Mouse (Mus musculus): Measurements from ENCODE around the gene Zbtb17. TPM values are rescaled to one million over a fixed set of nuclear protein-coding genes. Genes with fewer than 3 reads are reported as not detected.

The Zbtb17 gene
- polyA plus RNA-seq, 1 experiment: 45.1 TPM

DNA sequence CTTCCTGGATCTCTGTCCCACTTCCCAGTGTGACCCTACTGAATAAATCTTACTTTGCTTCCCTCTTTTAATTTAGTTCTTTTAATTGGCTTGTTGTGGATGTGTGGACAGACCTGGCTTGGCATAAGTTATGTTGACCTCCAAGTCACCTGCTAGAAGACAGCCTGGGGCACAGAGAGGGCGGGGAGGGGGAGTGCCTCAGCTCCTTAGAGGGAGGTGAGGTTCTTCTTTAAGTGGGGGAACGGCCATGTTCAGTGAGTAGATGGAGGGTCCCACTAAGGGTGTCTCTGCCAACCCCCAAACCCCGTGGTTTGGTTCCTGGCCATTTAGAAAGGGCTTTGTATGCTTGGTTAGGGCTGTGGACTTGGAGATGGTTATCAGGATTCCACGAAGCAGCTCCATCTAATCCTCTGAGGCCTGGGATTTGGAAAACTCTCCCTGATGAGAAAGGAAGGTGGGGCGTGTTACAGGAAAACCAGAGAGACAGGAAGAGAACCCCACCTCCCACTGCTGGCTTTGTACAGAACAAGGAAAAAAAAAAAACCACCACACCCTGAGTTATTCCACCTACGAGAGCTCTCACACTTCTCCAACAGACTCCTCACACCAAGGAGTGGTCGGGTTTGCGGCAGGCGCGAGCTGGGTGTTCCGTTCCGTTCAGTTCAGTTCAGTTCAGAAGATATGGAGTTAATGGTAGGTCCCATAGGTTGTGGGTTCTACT is 5.2 kb upstream of the Zbtb17 start:
- H3K4me3 ChIP-seq (ENCODE audit: insufficient read depth, low read length): no peak overlapping the region
- H3K4me1 ChIP-seq (ENCODE audit: control insufficient read depth, insufficient read depth, low read length): no peaks in the 10 kb centered on the region
- no peak overlapping the region for H3K27ac ChIP-seq (ENCODE audit: insufficient read depth, low read length)
- no peak for TF ChIP-seq CTCF (IDR thresholded peaks at IDR 0.05; ENCODE audit: extremely low read depth, insufficient read depth, low read length)
- TF ChIP-seq POLR2A (IDR thresholded peaks at IDR 0.05; ENCODE audit: extremely low read depth, insufficient read depth, low read length): 0 out of 2 replicates have a peak, but pooled peaks have one; percentile 16

DNA sequence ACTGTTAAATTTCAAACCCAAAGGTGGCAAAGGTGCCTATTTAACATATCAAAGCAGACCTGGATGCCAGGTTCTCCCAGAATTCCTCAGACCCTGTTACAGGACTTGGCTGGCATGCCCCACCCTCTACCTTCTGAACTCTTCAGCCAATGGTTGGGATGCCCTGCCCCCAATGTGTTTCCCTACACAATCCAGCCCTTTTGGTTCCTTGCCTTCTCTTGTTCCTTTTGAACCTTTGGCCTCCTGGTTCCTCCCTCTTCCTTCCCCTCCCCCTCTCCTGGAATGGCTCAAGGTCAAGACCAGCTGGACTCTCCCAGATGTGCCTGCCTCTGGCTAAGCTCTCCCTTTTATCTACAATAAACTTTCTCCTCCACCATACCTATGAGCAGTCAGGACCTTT is 3.6 kb upstream of the Zbtb17 start:
- TF ChIP-seq POLR2A (IDR thresholded peaks at IDR 0.05; ENCODE audit: extremely low read depth, insufficient read depth, low read length) (no peak), CTCF (IDR thresholded peaks at IDR 0.05; ENCODE audit: extremely low read depth, insufficient read depth, low read length) (no peak)
- no peak overlapping the region for H3K4me3 ChIP-seq (ENCODE audit: insufficient read depth, low read length)

DNA sequence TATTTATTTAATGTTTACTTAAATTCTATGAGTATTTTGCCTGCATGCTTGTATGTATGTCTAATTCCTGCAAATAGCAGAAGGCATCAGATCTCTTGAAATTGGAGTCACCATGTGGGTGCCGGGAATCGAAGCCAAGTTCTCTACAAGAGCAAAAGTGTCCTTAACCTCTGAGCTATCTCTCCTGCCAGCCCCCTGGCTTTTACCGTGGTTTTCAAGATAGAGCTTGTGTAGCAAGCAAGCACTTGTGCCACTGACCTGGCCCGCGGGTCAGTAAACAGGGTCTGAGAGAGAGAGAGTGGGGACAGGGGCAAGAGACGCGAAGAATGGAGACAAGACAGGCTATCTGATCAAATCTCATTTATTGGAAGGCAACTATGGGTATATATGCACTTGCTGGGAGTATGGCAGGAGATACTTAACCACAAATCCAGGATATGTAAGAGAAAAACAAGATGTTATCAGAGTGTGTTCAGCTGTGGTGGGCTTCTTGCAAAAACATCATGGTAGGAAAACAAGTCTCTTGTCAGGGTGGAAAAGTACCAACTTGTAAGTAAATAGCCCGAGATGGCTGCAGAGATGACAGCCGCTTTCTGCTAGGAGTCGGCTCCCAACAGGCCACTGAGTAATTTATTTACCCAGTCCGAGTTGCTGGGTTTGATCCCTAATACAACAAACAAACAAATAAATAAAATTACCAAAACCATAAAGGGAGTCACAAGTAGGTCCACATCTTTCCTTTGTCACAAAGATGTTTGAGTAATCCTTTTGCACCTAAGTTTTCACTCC is 619 bp upstream of the Zbtb17 start:
- Histone ChIP-seq H3K4me3 (ENCODE audit: insufficient read depth, low read length) (peak overlapping the region; percentile 61), H3K27ac (ENCODE audit: insufficient read depth, low read length) (no peak overlapping the region), H3K4me1 (ENCODE audit: control insufficient read depth, insufficient read depth, low read length) (0 out of 2 replicates have a peak, but pooled peaks cover 4% of the 10 kb centered on the region)
- TF ChIP-seq CTCF (IDR thresholded peaks at IDR 0.05; ENCODE audit: extremely low read depth, insufficient read depth, low read length) (no peak), POLR2A (IDR thresholded peaks at IDR 0.05; ENCODE audit: extremely low read depth, insufficient read depth, low read length) (no peak)

More for the DNA sequence above, 3.6 kb upstream of the Zbtb17 start:
- Histone ChIP-seq H3K27ac (ENCODE audit: insufficient read depth, low read length) (no peak overlapping the region), H3K4me1 (ENCODE audit: control insufficient read depth, insufficient read depth, low read length) (no peaks in the 10 kb centered on the region)

DNA sequence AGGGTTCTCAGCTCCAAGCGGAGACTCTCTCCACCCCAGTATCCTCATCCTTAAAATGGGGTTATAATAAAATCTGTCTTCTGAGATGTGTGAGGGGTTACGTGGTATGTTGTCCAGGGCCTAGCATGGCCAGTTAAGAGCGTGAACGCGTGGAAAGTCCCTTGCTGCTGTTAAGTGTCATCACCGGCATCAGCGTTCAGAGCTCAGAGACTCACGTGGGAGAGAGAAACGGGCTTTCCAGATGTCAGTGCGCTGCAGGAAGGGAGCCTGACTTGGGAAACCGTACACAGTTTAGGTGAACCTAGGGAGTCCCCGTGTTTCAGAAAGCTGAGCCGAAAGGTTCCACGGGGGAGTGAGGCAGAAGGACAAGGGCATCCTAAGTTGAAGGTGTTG is 870 bp downstream of the Zbtb17 start:
- 0 out of 2 replicates have a peak, but pooled peaks cover 4% of the 10 kb centered on the region for H3K4me1 ChIP-seq (ENCODE audit: control insufficient read depth, insufficient read depth, low read length)
- peak overlapping the region; percentile 61 for H3K4me3 ChIP-seq (ENCODE audit: insufficient read depth, low read length)
- TF ChIP-seq CTCF (IDR thresholded peaks at IDR 0.05; ENCODE audit: extremely low read depth, insufficient read depth, low read length) (no peak), POLR2A (IDR thresholded peaks at IDR 0.05; ENCODE audit: extremely low read depth, insufficient read depth, low read length) (no peak)
- H3K27ac ChIP-seq (ENCODE audit: insufficient read depth, low read length): no peak overlapping the region

DNA sequence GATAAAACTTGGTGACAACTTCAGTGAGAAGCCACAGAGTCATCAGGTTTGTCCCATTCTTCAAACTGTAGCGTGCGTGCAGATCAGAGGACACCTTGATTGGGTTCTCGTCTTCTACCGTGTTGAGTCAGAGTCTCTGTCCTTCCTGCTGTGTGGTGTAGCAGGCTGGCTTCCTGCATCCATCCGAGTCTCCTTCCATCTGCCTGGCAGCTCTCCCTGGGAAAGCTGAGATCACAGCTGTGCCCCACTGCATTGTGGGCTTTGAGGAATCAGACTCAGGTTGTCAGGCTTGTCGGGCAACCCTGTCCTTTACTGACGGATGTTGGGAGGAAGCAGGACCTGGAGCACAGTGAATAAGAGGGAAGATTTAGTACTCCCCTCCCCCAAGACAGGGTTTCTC is 1.8 kb downstream of the Zbtb17 start:
- Histone ChIP-seq H3K27ac (ENCODE audit: insufficient read depth, low read length) (no peak overlapping the region), H3K4me3 (ENCODE audit: insufficient read depth, low read length) (no peak overlapping the region; the same call in 1 of the 2 replicates), H3K4me1 (ENCODE audit: control insufficient read depth, insufficient read depth, low read length) (0 out of 2 replicates have a peak, but pooled peaks cover 4% of the 10 kb centered on the region)
- TF ChIP-seq CTCF (IDR thresholded peaks at IDR 0.05; ENCODE audit: extremely low read depth, insufficient read depth, low read length): no peak
- TF ChIP-seq POLR2A (IDR thresholded peaks at IDR 0.05; ENCODE audit: extremely low read depth, insufficient read depth, low read length): no peak

DNA sequence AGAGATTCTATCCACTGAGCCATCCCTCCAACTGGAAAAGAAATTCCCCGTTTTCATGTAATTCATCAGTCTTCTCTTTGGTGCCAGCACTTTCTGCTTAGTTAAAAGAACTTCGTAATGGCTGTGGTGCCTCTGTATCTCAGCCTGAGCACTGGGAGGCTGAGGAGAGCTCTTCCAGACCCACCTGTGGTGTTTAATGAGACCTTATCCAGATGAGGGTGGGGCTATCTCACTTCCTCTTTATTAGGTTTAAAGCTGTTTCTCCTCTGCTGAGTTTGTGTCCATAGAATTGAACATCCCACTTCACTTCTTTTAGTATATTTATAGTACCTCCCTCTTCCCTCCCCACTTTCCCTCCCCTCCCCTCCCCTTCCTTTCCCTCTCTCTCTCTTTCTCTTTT is 6.8 kb downstream of the Zbtb17 start:
- TF ChIP-seq CTCF (IDR thresholded peaks at IDR 0.05; ENCODE audit: extremely low read depth, insufficient read depth, low read length) (no peak), POLR2A (IDR thresholded peaks at IDR 0.05; ENCODE audit: extremely low read depth, insufficient read depth, low read length) (no peak)
- no peak overlapping the region for H3K4me3 ChIP-seq (ENCODE audit: insufficient read depth, low read length)
- H3K27ac ChIP-seq (ENCODE audit: insufficient read depth, low read length): no peak overlapping the region
- H3K4me1 ChIP-seq (ENCODE audit: control insufficient read depth, insufficient read depth, low read length): peaks cover 5% of the 10 kb centered on the region

DNA sequence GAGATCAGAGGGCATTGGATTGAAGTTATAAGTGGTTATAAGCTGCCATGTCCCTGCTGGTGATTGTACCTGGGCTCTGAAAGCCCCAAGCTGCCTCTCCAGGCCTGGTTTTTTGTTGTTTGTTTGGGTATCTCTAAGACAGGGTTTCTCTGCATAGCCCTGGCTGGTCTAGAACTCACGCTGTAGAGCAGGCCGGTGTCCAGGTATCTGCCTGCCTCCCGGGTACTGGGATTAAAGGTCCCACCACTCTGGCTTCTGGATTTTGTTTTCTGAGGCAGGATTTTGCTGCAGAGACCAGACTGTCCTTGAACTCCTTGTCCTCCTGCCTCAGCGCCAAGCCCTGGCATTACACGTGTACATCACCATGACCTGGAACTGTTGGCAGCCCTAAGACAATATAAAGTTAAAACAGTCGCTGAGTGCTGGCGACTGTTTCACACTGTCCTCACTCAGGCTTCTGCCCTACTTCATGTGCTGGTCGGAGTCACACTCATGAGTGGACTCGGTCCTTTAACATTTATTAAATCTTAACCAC is 7.5 kb downstream of the Zbtb17 start:
- Histone ChIP-seq H3K4me1 (ENCODE audit: control insufficient read depth, insufficient read depth, low read length) (peaks cover 3% of the 10 kb centered on the region), H3K27ac (ENCODE audit: insufficient read depth, low read length) (no peak overlapping the region), H3K4me3 (ENCODE audit: insufficient read depth, low read length) (no peak overlapping the region)
- TF ChIP-seq CTCF (IDR thresholded peaks at IDR 0.05; ENCODE audit: extremely low read depth, insufficient read depth, low read length) (no peak), POLR2A (IDR thresholded peaks at IDR 0.05; ENCODE audit: extremely low read depth, insufficient read depth, low read length) (no peak)

DNA sequence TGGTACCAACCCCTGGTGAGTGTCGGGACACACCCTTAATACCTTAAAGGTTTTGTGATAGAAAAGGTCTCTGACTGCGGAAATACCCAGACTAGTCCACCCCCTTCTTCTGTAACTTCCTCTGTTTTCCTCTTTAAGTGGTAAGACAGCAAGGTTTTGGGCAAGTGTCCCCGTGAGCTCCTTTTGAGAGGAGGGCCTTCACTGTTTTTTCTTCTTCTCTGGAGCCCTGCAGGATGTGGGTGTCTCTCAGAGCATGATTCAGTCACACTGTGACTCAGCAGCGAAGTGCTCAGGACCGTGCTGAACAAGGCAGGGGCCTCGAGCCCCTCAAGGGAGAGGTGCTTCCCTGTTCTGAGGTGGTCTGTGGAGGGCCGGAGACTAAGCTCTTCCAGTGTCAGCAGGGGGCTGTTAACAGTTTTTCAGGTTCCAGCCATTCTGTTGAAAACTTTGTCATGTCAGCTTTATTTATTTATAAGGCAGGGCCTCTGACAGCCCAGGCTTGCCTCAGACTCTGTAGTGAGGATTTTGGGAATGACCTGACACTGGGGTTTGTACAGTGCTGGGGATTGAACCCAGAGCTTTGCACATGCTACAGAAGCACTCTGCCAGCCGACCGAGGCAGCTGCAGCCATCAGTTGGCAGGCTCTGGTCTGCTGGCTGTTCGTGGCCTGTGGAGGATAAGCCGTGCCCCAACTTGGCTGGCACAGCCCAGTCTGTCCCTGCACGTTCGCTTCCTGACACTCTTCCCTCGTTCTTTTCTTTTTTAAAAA is 10.3 kb downstream of the Zbtb17 start:
- TF ChIP-seq POLR2A (IDR thresholded peaks at IDR 0.05; ENCODE audit: extremely low read depth, insufficient read depth, low read length) (no peak), CTCF (IDR thresholded peaks at IDR 0.05; ENCODE audit: extremely low read depth, insufficient read depth, low read length) (no peak)
- H3K4me3 ChIP-seq (ENCODE audit: insufficient read depth, low read length): no peak overlapping the region
- H3K27ac ChIP-seq (ENCODE audit: insufficient read depth, low read length): no peak overlapping the region; the same call in 1 of the 2 replicates
- peaks cover 3% of the 10 kb centered on the region for H3K4me1 ChIP-seq (ENCODE audit: control insufficient read depth, insufficient read depth, low read length)

DNA sequence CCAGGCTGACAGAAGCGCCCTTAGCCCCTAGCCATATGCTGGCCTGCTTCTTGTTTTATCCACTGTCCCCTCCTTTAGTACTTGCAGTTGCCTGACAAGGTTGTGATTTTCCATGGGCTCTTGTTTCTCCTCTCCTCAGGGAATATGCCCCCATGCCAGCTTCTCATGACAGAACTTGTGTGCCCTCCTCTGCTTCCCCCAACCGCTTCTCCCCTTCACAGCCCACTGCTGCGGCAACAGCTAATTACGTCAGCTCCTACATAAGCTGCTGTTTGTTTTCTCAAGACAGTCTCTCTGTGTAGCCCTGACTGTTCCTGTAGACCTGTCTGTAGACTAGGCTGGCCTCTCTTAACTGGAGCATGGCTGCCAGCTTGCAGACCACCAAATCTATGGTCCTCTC is 11.1 kb downstream of the Zbtb17 start:
- TF ChIP-seq POLR2A (IDR thresholded peaks at IDR 0.05; ENCODE audit: extremely low read depth, insufficient read depth, low read length) (no peak), CTCF (IDR thresholded peaks at IDR 0.05; ENCODE audit: extremely low read depth, insufficient read depth, low read length) (no peak)
- Histone ChIP-seq H3K4me3 (ENCODE audit: insufficient read depth, low read length) (no peak overlapping the region), H3K4me1 (ENCODE audit: control insufficient read depth, insufficient read depth, low read length) (peaks cover 3% of the 10 kb centered on the region), H3K27ac (ENCODE audit: insufficient read depth, low read length) (no peak overlapping the region)

Measured in cortical plate, adult 2 months (tissue).